Mouse (Mus musculus) layer of hippocampus, adult 9-10 months (tissue): Measurements from ENCODE around the gene Six3.

Experiments used
- DNase-seq: peaks from one replicate; pipeline ENCODE4 v3.0.0; 2022; ENCODE audit warnings: low spot score

The Six3 gene

DNA sequence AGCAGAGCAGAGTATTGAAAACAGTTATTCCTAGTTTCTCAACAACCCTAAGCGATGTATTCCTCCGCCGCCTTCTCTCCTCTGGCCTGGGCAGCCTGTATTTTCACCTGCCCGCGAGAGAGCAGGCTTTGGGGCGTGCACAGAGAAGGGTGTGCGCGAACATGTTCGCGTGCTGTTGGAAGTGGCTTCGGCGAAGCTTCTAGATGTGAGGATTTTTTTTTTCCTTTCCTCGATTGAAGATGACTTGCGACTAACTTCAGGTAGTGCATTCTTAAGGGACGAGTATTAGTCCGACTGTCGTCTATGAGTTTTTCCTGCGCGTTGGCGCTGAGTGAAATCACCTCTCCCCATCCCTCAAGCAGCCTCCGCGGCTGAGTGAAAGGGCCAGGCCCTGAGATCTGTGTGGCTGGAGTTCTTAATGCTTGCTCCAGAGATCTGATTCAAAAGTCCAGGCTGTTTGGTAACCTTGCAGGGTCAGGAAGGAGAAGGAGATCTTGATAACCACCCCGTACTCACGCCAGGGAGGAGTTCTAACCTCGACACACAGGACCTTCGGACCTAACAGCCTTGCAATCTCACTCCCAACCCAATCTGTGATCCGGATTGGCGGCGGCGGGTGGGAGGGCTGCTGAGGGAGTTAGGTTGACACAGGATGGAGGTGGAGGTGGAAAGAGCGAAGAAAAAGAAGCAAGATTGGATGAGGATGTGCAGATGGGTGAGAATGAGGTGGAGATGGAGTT is 712 bp upstream of the Six3 start:
- no peak for DNase-seq

DNA sequence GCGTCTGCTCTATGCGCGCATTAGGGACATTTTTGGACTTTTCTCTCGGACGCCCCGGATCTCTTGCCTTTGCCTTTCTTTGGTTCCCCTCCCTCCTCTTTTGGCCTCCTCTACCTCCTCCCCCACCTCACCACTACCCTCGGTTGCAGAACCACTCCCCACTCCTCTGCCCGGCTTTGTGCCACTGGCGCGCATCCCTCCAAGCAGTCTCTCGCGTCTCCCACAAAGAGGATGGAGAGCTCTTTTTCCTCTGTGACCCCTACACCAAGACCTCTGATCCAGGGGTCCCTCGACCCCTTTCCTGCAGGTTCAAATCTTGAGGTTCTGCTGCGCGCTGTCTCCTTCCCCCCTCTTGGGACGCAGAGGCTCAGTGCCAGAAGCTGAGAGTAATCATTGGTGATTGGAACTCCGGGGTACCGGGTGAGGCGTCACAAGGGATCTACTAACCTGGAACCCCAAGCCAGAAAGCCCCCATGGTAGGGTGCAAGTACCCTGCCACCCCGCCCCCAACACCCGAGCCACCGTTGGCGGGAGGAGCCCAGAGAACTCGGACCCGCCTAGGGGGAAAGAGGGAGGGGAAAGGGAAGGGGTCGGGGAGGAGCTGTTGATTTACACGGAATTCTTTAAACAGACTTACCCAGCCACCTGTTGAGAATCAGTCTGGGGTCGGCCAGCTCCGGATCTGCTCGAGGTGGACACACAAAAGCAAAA is 758 bp downstream of the Six3 start:
- no peak for DNase-seq

DNA sequence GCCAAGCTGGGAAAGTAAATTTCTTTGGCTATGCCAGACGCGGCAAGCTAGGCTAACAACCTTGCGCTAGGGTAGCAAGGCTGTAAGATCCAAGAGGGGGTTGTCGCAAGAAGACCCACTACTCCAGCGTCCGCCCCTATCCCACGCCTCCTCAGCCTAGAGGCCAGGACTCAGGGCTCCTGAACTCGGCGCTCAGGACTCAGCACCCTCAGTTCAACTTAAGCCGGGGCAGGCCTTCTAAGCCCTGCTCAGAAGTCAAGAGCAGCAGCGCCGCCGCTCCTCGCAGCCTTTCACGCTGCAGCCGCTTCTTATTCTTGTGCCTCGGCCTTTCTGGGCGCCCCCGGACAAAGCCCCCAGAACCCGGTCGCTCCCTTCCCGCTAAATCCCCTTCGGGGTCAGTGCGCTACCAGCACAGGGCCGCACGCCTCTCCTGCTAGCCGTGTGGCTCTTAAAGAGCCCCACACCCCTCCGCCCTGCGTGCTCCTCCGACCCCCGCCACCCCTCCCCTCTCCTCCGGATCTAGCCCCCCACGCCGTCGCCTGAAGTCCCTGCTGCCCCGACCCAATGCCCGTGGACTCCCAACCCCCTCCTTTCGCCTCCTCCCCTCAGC is 1.4 kb downstream of the Six3 start:
- no peak for DNase-seq

DNA sequence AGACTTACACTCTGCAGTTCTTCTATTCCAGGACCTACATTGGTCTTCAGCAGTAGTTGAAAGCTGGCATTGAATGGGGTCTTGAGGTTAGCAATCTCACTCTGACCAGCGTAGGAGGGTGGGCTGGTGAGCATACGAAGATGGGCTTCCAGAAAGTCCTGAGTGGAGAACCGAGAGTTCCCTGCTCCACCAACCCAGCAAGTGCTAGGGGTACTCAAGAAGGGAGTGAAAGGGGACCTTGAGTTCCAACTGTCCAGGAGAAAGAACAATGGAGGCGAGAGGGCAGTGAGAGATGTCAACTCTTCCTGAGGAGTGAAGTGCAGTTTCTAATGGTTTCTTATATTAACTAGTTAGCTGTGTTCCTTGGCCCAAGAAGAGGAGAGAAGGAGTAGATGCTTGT is 2.2 kb downstream of the Six3 start:
- no peak for DNase-seq

DNA sequence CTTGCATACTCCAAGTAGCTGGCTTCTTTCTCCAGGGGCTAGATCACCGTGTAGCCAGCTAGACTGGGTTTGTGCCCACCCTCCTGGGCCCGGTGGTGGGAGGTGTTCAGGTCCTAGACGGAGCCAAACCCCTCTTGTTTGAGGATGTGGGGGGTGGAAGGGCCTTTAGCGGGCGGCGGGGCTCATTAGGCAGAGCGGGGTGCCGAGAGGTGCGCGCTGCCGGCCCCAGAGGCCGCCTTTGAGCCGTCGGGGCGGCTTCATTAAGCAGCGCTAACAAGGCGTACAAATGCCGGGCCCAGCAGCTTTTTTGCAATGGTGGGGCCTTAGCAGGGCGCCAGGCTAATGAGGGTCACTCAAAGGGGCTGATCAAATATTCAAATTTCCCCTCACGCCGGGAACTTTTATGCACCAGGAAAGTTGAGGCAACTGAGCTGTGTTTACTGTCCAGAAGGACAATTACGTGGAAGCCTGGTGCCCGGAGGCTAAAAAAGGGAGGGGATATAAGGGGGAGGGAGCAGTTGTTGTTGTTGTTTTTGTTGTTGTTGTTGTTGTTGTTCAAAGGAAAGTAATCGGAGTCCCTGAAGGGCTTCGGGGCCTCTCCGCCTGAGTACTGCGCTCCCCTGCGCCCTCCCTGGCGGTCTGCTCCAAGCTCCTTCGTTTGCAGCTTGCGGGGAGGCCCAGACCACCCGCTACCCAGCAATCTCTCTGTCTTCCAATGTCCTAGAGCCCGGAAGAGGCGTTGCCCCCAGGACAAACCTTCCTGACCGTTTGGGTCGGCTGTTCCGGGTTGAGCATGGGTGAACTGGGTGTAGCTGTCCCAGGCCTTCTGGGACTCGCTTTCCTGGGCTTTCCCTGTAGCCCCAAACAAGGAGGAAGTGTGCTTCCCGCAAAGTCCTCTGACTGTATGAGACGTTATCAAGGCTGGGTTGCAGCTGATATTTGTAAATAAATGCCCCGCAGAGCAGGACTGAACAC is 3.4 kb downstream of the Six3 start:
- DNase-seq = no peak

DNA sequence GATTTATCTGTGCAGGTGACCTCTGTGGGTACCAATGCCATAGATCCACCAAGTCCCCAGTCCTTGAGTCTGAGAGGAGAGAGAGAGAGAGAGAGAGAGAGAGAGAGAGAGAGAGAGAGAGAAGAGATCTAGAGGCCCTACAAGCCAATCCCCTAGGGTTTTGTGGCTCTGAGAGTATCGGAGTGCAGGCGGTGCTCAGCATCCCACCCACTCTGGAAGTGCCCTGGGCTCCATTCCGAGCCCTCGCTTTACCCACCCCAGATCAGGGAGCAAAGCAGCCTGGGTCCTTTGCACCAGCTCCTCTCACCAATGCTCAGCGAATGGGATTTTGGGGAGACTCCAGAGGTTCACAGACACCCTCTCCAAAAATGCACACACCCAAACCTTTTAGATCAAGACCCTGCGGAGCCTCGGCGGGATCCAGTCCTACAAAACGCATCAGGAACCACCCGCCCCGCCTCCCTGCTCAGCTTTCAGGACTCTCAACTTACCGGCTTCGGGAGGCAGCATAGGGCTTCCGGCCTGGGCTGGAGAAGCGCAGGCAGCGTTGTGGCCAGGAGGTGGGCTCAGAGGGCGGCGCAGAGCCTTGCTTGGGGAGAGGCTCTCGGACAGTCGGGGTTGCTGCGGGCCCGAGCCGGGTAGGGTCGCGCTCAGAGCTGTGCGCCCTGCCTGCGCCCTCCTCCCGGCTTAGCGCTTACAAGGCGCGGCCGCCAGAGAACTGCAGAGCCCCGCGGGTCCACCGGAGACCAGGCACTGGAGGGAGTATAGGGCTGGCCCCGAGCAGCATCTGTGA is 4.4 kb downstream of the Six3 start:
- DNase-seq = no peak

DNA sequence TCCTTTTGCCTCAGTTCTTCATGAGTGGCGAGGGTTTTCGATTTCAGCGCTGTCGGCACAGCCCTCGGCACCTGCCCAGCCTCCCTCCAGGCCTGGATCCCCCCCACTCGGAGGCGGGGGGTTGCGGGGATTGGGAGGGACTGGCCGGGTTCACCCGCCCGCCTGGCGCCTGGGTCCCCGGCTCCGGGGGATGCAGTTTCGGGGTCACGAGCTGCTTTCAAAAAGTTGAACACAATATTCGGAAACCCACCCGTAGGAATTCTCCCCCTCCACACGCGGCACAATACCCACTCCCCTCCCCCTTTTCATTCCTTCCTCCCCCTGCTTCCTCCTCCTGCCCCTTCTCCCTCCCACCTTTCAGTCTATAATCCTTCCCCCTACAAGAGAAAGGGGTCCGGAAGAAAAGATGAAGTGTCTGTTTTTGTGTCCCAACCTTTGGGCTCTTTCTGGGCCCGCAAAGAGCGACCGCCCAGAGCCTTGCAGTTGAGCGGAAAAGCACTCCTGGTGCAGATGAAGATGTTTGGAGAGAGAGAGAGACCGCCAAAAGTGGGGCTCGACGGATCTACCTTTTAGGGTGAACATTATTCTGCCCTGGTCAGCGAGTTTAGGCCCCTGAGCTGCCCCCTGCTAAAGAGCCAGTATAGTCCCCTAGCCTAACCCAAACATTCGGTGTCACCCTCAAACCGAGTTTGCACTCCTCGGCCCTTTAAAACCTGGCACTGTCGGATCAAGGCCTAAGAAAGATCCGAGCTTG is 5.1 kb downstream of the Six3 start:
- DNase-seq = no peak

DNA sequence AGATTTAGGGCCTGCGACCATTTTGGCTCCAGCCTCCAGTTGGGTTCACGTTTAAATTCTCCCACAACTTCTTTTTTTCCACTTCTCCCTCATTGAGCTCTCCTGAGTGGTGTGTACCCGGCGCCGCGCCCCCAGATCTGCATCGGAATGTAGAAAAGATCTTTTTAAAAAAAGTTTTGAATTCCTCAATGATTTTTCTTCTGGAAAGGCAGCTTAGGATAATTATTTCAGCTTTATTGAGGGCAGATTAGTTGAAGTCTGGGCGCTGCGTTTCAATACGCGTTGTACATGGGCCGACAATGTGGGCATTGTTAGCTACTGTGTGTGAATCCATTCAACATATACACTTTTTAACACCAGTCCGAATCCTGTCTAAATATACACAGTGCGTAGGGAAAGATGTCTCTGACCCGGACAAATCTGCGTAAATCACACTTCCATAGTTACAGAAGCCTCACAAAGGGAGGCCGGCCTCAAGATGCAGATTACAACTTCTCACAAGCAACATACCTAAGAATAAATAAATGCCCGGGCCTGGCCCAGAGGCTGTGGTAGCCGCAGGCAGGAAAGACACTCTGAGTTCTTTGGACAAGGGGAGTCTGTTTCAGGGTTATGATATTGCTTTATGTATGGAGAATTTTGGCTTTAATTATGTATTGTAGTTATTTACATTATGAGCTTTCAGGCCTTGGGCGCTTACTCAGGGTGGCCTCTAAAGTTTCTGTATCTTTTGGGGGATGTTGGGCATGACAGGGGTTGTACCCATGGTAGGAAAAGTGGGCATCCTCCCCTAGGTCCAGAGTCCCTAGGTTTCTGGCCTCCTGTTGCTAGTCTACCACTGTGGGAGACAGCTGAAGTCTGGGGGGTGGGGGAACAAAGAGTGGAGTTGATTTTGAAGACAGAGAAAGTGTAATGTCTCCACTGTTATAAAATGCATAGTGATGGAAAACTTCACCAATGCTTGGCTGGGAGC is 6.0 kb downstream of the Six3 start:
- no peak for DNase-seq

DNA sequence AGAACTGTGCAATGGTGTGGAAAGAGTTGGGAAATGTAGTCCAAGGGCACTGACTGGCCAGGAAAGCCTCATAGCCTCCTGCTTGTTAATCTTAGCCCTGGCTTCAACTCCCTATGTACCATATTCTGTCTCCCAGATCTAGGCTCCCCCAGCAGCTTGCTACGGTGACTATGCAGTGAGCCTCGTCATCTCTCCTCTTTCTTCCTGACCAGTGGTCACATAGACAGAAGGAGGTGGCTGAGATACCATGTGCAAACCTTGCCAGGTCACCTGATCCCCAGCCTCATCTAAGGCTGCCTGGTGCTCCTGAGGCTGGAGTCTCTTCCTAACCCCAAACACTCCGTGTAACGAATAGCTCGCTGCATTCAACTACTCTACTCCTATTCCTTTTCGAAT is 6.7 kb downstream of the Six3 start:
- DNase-seq = no peak

DNA sequence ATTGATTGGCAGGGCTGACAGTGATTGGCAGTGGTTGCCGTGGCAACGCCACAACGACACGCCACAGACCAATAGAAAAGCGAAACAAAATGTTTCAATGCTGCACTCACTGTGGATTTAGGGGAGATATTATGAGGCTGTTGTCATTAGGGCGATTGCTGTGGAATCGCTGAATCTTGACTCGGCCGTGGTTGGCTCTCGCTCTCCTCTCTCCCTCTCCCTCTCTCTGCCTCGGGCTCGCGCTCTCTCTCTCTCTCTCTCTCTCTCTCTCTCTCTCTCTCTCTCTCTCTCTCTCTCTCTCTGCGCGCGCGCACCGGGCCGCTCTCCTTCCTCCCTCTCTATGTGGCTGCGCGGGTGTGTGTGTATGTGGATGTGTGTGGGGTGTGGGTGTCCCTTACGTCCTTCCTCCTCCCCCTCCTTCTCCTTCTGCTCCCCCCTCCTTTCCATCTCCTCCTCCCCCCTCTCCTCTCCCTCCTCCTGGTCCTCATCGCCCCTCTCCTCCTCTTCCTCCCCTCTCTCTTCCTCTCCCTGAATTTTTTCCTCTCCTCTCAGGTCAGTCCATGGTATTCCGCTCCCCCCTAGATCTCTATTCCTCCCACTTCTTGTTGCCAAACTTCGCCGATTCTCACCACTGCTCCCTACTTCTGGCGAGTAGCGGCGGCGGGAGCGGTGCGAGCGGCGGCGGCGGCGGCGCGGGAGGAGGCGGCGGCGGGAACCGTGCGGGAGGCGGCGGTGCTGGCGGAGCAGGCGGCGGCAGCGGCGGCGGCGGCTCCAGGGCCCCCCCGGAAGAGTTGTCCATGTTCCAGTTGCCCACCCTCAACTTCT is 7.5 kb downstream of the Six3 start:
- DNase-seq = no peak

DNA sequence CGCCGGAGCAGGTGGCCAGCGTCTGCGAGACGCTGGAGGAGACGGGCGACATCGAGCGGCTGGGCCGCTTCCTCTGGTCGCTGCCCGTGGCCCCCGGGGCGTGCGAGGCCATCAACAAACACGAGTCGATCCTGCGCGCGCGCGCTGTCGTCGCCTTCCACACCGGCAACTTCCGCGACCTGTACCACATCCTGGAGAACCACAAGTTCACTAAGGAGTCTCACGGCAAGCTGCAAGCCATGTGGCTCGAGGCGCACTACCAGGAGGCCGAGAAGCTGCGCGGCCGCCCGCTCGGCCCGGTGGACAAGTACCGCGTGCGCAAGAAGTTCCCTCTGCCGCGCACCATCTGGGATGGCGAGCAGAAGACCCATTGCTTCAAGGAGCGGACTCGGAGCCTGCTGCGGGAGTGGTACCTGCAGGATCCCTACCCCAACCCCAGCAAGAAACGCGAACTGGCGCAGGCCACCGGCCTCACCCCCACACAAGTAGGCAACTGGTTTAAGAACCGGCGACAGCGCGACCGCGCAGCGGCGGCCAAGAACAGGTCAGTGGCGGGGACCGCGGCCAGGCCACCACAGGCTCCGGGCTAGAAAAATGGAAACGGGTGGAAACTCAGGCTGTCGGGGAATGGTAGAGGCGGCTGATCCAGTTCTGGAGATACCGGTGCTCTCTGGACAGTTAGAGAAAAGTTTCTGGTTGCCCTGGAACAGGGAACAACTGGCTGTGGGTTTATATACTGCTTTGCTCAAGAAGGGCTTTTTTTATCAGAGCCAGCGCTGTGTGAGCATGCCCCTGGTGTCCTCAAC is 8.3 kb downstream of the Six3 start:
- DNase-seq = no peak

DNA sequence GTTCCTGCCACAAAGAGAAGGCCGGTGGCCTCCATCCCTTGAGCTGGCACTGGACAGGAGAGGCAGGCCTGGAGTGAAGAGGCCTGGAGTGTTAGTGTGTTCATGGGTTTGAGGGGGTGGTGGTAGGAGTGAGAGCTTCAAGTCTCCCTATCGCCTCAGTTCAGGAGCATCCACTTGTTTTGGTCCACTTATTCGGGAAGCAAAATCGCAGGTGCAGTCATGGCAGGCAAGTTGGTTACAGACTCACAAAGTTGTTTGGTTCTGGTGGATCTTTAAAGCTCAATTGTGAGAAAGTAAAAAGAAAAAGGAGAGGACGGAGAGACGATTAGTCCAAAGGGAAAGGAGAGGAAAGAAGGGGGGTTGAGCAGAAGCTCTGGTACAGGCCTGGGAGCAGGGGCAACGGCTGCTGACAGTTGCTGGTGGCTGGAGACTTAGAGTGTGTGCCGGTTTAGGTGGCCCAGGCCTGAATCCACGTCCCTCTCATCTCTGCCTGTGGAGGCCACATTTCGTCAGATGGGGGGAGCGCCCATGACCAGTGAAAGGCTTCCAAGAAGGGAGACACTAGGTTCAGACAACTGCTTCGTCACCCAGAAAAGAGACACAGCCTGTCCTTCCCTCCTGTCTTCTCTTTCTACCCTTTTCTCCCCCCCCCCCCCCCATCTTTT is 9.2 kb downstream of the Six3 start:
- no peak for DNase-seq

DNA sequence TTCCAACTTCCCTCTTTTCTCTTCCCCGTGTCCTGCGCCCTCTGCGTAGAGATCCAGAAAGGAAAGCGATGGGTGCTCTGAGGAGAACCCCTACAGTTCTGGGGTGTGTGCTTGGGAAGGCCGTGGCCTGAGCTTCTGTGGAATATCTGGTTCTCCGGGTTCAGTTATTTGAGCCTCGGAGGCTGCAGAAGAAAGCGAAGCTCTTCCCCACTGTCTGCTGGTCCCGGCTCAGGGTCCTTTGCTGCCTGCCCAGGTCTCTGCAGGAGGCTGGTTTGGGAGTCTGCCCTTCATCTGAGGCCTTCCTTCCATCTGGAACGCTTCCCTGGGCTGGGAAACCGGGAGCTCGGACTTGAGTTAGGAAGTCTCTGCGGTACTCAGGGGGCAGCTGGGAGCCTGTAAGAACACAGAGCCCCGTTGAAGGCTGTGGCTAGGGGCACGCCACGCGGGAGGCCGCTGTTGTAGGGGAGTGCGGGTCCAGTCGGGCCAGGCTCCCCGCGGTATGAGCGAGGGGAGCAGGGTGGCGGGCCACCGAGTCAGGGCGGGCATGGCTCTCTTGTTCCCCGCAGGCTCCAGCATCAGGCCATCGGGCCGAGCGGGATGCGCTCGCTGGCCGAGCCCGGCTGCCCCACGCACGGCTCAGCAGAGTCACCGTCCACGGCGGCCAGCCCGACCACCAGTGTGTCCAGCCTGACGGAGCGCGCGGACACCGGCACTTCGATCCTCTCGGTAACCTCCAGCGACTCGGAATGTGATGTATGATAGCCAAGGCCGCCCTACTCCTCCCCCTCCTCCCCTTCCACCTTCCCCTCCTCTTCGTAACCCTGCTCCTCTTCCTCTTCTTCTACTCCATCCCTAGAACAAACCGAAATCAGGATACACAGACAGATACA is 10.0 kb downstream of the Six3 start:
- no peak for DNase-seq

DNA sequence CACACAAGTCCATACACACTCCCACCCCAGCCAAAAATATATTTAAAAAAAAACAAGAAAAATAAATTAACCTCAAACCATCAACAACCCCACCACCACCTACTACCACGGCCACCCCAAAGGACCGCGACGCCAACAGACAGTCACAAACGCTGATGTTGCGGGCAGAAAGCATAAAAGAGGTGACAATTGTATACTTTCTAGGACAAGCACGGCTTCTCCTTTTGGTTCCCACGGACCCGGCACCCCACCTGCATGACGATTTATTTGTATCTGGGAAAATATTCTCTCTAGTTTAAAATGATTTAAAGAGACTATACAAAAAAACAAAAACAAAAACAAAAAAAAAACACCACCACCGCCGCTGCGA is 10.6 kb downstream of the Six3 start:
- no peak for DNase-seq

DNA sequence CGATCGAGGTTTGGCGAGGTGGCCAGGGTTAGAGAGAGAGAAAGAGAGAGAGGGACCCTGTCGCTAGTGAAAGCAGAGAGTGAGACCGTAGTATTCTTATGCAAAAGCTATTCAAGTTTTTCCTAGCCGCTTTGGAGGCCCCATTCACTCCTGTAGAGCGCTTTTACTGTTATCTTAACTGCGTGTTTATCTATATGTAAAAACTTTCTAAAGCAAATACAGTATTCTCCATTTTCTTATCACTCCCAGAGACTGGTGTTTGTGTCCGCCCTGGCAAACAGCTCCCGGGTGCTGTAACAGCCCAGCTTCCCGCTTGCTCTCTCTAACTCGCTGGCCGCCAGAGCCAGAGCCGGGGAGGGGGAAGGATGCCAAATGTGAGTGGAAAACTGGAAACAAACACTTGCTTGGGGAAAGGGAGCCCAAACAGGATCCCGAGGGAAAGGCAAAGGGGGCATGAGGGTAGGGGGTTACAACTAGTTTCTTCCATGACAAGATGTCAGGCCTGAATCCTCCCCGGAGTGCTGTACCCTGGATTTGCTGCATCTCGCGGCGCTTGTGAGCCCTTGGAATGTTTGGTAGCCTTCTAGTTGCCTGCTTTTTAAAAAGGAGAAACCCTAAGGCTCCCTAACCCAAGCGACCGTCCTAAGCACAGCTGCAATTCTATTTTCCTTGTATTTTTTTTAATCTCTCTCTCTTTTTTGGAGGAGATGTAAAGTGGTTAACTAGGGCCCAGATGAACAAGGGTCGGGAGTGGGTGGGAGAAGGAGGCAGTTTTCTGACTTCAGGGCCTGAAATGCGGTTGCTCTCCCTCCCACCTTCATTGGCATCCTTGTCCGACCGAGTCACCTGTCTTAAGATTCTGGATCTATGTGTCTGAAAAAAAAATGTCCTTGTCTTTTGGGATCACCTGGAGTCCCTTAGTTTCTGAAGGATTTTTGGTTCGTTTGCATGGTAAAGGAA is 11.9 kb downstream of the Six3 start:
- DNase-seq = no peak
